In genomic region chr17:71087396-71088153, GRCm38 (mm10) we compare ENCODE assay signal across 10 mouse cellular contexts.
DNase-seq lines count a peak whose midpoint lies in the region; ATAC-seq and TF ChIP-seq lines count a peak whose summit lies in the region.
"Had no signal": no experiment of that assay in that cellular context is flagged by ENCODE, and none has a peak within 500 bp of the region (broad histone marks: within the 10 kb centered on the region; RNA-seq: fewer than 3 reads in every experiment).

No protein-coding gene starts in this region.

- H3K27me3 ChIP-seq in intestine, embryonic 16.5 days (replicated peaks; ENCODE audit: control insufficient read depth, insufficient read depth, low read length) = no peaks in the 10 kb centered on the region
- no peaks in the 10 kb centered on the region for H3K27me3 ChIP-seq in liver, embryonic 14.5 days (ENCODE audit: control insufficient read depth, insufficient read depth, low read length)
- H3K27me3 ChIP-seq in midbrain, embryonic 13.5 days = no peaks in the 10 kb centered on the region
- H3K27me3 ChIP-seq: heart, embryonic 13.5 days had no signal

- no peaks in the 10 kb centered on the region for H3K36me3 ChIP-seq in intestine, embryonic 16.5 days (ENCODE audit: control insufficient read depth, insufficient read depth, low read length)
- H3K36me3 ChIP-seq in liver, embryonic 14.5 days (replicated peaks; ENCODE audit: control insufficient read depth, insufficient read depth, low read depth) = no peaks in the 10 kb centered on the region
- no peaks in the 10 kb centered on the region for H3K36me3 ChIP-seq in midbrain, embryonic 13.5 days

- intact Hi-C loops in left cerebral cortex, postnatal 25 days (cut with DNase I) = no loop called here

- H3K9me3 ChIP-seq in intestine, embryonic 16.5 days (ENCODE audit: control insufficient read depth, low read length) = no peaks in the 10 kb centered on the region
- no peaks in the 10 kb centered on the region for H3K9me3 ChIP-seq in liver, embryonic 14.5 days (ENCODE audit: control insufficient read depth, low read length)
- no peaks in the 10 kb centered on the region for H3K9me3 ChIP-seq in midbrain, embryonic 13.5 days
- H3K9me3 ChIP-seq: heart, embryonic 13.5 days had no signal

- H3K9ac ChIP-seq in intestine, embryonic 16.5 days (ENCODE audit: low read depth, low read length) = no peak overlapping the region
- no peak overlapping the region for H3K9ac ChIP-seq in liver, embryonic 14.5 days (replicated peaks)
- H3K9ac ChIP-seq in midbrain, embryonic 13.5 days (replicated peaks) = no peak overlapping the region
- H3K9ac ChIP-seq: heart, embryonic 13.5 days had no signal

- TF ChIP-seq CTCF in liver, embryonic 14.5 days (IDR thresholded peaks at IDR 0.05; ENCODE audit: low read depth) = peak; percentile 11

- H3K27ac ChIP-seq in intestine, embryonic 16.5 days (ENCODE audit: low read length) = peak overlapping the region; percentile 27; the same call in 1 of the 2 replicates
- H3K27ac ChIP-seq in liver, embryonic 14.5 days = no peak overlapping the region
- no peak overlapping the region for H3K27ac ChIP-seq in midbrain, embryonic 13.5 days
- H3K27ac ChIP-seq: heart, embryonic 13.5 days had no signal

- 85% methylated on average over 8 of the region's 8 CpGs for WGBS in intestine, embryonic 16.5 days
- WGBS in liver, embryonic 14.5 days (ENCODE audit: insufficient replicate concordance) = 69% methylated on average over 8 of the region's 8 CpGs
- WGBS in midbrain, embryonic 13.5 days = 94% methylated on average over 8 of the region's 8 CpGs

- peak; percentile 43 for DNase-seq in kidney, adult 11 months
- no peak for DNase-seq in kidney, postnatal 10 days
- no peak for DNase-seq in liver, embryonic 14.5 days (ENCODE audit: low read depth in 3 of 3, low spot score in 3 of 3)
- DNase-seq in thymus, adult 18-20 months = no peak
- DNase-seq in left cerebral cortex, postnatal 25 days (ENCODE audit: low spot score in 2 of 2) = no peak
- DNase-seq: cerebellum, adult 9-11 months had no signal

- ATAC-seq in intestine, embryonic 16.5 days = peak; percentile 36
- peak; percentile 18; the same call in 1 of the 2 replicates for ATAC-seq in liver, embryonic 14.5 days (ENCODE audit: insufficient read depth)
- peak; percentile 20; the same call in 1 of the 2 replicates for ATAC-seq in megakaryocyte, adult 5-6 weeks (ENCODE audit: poor library complexity, severe bottlenecking)
- no peak for ATAC-seq in midbrain, embryonic 13.5 days

- H3K4me2 ChIP-seq in intestine, embryonic 16.5 days (ENCODE audit: low read depth, low read length) = no peak overlapping the region
- no peak overlapping the region for H3K4me2 ChIP-seq in liver, embryonic 14.5 days (ENCODE audit: low read depth)
- no peak overlapping the region for H3K4me2 ChIP-seq in midbrain, embryonic 13.5 days (replicated peaks)
- H3K4me2 ChIP-seq: heart, embryonic 13.5 days had no signal

- no peak overlapping the region for H3K4me3 ChIP-seq in intestine, embryonic 16.5 days (ENCODE audit: low read length)
- H3K4me3 ChIP-seq in liver, embryonic 14.5 days (ENCODE audit: insufficient read depth in 1 of 2, low read depth in 2 of 2, low read length in 2 of 2) = no peak overlapping the region
- H3K4me3 ChIP-seq in midbrain, embryonic 13.5 days (replicated peaks) = no peak overlapping the region
- H3K4me3 ChIP-seq: heart, embryonic 13.5 days had no signal

- peaks cover 8% of the 10 kb centered on the region; the same call in 1 of the 2 replicates for H3K4me1 ChIP-seq in intestine, embryonic 16.5 days (ENCODE audit: control insufficient read depth, insufficient read depth, low read length)
- H3K4me1 ChIP-seq in liver, embryonic 14.5 days (replicated peaks; ENCODE audit: control insufficient read depth in 2 of 2, insufficient read depth in 2 of 2, low read length in 1 of 2) = peaks cover 0 to 31% of the 10 kb centered on the region in 2 experiments; a peak in 2 of 4 replicates
- no peaks in the 10 kb centered on the region for H3K4me1 ChIP-seq in midbrain, embryonic 13.5 days (replicated peaks)

- TF ChIP-seq EP300 in liver, embryonic 14.5 days (IDR thresholded peaks at IDR 0.05; ENCODE audit: low read depth) = peak; percentile 11; the same call in 1 of the 2 replicates
